Mouse (Mus musculus) layer of hippocampus, adult 18-20 months (tissue): ENCODE results near the gene Shank2. TPM values are rescaled to one million over a fixed set of nuclear protein-coding genes. Genes with fewer than 3 reads are reported as not detected.

Source experiments
- DNase-seq, 2 experiments: peaks; one replicate each; pipeline ENCODE4 v3.0.0; 2022; ENCODE audit warnings: low spot score in 2 of 2
- total RNA-seq, 2 experiments: library from RNA; stranded (reverse); gene quantifications; 2 replicates each; pipeline ENCODE4 v1.2.3; 2021

Shank2 gene
- total RNA-seq, 2 experiments from 2014 or later = 119 to 122 TPM

DNA sequence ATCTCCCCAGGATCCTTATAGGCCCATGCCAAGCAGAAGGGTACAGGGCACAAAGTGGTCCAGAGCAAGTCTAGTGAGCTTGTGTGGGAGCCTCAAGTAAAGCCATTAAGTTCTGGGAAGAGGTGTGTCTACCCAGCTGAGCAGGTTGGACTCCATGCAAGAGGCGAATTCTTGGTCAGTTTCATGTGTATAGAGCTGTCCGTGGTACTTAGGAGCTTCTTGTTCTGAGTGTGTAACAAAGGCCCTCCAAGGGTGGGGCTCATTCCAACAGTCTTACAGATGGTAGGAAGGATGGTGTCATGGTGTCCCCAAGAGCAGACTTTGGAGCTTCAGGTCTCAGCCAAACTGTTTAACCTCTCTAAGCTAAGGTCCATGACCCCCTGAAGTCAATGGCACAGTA, 158.3 kb downstream of the Shank2 start:
- no peak for DNase-seq

DNA sequence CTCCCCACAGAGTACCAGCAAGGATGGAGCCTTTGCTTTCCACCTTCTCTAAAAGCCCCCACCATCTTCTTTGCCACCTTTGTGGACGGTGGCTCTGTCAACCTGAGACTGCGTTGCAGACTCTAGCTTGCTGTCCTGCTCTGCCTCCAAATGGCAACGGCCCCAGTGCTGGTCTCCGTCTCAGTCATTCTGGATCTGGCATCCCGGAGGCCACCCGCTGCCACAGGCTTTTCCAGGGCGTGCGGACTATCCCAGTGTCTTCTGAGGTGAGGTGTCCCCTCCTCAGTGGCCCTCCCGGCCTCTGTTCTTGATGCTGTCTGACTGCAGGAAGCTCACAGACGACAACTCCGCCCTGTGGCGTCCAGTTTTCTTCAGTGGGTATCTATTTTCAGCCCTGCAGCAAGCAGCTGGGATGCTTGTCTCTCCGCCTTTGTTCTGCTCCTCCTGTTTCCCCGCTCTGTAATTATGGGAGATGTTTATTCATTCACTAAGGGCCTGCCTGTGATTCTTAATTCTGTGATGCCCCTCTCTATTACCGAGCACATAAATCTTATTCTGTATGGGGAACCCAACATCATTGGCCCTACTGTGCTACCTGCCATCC, 159.0 kb downstream of the Shank2 start:
- no peak for DNase-seq

DNA sequence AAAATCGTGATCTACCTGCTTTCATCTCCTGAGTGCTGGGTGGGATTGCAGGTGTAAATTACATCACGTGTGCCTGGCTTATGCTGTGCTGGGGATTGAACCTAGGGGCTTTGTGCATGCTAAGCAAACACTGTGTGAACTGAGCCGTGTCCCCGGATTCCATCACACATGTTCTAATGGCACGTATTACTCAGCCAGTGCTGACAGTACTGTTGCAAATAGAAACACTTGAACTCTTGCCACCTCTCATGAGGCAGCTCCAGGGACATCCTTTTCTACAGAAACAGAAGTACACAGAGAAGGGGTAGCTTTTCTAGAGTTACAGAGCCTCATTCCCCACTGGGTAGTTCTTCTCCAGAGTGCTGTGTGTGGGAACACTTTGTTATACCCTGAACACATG, 168.5 kb downstream of the Shank2 start:
- peak in 1 of 2 experiments; percentile 38 for DNase-seq

DNA sequence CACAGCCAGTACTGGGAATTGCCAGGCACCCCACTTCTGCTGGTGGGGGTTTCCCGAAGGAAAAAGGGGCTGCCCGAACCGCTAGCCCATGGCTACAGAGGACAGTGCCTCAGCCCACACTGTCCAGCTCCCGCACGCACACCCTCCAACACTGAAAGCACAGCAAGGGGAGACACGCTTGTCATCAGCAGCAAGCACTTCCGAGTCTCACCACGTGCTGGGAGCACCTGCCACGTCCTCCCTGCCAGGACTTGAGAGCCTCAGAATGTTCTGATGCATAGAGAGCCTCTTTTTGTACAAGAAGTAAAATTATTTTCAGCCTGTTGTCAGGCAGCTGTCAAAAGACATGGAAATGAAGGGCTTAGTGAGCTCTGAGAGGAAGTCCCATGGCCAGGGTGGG, 169.0 kb downstream of the Shank2 start:
- DNase-seq = peak in 1 of 2 experiments; percentile 68

DNA sequence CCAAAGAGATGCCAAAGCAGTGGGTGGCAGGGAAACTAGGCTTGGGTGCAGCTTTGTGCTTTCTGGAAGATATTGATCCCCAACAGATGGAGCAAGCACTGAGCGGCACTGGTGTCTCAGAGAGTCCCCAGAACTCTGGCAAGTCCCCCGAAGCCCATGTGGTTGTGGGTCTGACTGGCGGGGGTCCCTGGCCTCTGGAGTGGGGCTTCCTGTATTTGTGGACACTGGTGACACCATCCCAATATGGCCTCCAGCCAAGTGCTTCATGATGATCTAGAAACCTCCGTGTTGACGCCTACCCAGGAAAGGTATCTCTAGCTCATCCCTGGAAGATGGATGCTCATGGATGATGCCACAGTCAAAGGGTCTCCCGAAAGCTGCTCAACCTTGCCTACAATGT, 172.1 kb downstream of the Shank2 start:
- DNase-seq = peak in 1 of 2 experiments; percentile 31

DNA sequence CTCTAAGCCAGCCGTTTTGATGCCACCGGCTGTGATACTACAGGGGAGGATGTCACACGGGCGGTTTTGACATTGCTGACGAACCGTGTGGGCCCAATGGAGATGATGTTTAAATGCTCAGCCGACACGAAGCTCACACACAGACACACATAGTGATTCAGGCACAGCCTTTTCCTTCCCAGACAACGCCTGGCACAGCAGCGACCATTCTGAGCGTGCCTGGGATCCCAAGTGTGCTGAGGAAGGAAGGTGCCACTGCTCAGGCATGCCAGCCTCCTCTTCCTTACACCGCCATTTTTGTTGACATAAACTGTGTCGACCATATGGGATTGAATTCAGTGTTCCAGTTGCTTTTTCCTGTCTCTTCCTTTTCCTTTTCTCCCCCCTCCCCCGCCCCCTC, 172.6 kb downstream of the Shank2 start:
- DNase-seq = peak in 1 of 2 experiments; percentile 41

DNA sequence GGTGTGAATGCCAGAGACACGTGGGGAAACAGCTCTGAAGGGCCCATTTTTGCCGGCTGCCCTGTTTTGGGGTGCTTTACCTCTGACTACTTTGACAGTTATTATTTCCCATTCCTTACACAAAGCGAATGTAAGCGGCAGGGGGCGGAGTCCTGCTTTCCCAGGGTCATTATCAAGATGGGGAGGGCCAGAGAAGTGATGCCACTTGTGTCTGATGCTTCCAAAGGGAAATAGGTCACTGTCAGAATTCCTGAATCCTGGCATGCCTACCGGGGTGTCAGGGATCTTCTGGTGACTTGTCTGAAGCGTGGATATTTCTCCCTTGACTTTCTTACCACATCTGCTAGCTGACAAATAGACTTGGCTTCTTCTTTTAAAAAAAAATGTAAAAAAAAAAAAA, 173.3 kb downstream of the Shank2 start:
- peak in 1 of 2 experiments; percentile 24 for DNase-seq

DNA sequence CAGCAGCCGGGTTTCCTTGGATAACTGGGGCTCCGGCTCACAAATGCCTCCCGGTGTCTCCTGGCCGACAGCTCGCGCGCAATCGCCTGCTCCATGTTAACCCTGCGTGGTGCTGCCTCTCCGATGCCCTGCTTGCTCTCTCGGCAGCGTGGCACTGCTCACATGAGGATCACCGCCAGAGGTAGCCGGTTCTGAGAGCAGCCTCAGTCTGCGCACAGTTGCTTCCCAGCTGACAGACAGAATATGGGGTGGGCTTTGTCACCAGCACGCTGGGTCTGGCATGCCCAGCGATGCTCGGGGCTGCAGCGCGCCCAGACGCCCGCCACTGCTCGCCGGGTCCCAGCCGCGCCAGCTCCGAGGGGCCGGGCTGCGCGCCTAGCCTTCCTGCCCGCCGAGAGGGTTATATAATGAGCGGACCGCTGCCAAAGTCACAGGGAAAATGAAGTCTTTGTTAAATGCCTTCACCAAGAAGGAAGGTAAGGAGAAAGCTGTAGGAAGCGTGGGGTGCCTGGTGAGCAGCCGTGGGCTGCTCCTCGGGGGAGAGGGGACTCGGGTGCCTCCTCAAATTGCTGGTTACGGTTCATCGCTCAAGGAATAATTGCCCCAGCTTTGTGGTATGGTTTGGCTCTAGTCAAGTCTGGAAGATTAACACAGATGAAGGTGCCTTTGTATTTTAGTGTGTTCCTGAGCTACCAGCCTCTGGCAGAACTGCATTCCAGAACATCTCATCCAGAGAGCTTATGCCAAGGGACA, 173.9 kb downstream of the Shank2 start:
- peak; percentile 40 to 71 for DNase-seq

DNA sequence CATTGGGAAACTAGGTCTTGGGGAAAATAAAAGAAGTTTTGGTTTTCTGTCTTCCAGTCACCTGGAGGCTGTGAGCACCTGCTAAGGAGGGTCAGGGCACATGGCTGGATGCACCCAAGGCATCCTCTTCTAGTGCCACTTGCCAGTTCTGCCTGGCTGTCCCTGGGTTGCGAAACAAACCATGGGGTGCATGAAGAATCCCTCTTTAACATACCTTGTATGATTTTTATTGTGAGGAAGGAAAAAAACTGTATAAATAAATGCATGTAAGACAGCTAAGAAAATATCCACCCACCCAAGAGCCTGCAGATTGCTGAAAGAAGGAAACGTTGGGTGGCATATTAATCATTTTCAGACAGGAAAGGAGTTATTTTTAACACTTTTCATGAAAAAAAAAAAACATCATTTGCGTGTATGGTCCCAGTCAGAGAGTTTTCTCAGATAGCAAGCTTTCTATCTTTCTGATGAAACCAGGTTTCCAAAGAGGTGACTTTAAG, 174.6 kb downstream of the Shank2 start:
- DNase-seq = no peak

DNA sequence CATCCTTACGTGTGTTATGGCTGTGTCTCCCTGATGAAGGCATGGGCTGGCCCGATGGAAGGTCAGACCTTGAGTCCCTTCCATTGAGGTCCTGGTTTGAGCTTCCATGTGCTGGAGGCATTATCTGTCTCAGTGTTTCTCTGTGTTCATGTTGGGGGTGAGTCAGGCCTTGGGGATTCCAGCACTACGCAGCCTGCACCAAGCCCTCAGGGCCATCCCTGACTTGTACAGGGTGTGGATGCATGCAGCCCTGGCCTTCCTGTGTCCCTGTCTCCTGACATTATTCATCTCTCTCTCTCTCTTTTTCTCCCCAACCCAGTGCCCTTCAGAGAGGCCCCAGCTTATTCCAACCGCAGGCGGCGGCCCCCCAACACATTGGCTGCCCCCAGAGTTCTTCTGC, 177.7 kb downstream of the Shank2 start:
- no peak for DNase-seq

DNA sequence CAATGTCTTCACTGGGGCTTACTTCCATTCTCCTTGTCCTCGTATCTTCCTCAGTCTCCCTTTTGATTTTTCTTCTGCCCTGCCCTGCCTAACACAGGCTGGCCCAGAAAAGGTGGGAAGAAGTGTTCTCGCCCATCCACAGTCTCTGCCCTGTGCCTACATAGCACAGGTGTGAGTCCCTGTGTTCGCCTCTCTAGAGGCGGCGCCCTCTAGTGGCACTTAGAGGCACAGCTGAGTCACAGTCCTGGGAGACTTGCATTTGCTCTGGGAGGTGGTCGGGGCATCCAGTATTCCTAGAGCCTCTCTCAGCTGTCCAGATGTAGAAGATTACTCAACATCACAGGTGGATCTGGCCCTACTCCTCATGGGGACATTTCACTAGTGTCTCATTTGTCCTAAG, 179.2 kb downstream of the Shank2 start:
- DNase-seq = peak; percentile 52 to 67

DNA sequence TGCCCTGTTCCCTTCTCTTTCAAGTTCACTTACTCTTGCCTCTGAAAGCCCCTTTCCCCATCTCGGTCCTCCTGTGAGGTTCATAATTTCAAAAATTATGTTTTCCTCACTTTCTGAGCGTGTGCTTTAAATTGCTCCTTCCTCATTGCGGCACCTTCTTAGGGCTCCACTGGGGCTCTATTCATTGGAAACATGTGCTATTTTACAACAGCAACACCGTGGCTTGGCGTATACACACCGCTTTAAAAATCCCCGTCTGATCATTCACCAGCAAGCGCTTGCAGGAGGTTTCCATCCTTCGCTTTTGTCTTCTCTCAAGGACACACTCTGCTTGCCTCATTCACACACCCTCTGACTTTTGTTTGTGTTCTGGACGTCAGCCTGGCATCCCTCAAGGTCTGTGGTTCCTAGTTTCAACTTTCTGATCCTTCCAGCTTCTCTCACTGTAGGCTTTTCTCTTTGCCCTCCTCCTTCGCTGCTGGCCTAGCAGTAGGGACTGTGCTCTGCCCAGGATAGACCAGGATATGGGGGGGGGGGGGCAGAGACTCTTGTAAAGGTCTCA, 186.2 kb downstream of the Shank2 start:
- DNase-seq = no peak

DNA sequence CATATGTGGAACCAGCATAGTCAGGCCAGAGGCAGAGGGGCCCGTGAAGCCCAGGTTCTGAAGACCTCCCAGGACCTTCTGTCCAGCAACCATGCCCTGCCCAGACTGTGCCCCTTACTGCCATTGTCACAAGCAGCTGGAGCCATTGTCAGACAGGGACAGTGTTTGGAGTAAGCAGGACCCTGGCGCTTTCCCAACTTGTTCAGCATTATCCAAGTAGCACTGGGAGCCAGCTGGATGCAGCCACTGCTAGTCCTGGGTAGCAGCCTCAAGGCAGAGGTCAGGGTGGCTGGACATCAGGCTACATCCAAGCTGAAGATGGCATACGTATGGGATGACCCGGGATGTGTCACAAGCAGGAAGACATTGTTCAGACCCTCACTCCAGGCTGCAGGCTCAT, 187.7 kb downstream of the Shank2 start:
- DNase-seq = no peak

DNA sequence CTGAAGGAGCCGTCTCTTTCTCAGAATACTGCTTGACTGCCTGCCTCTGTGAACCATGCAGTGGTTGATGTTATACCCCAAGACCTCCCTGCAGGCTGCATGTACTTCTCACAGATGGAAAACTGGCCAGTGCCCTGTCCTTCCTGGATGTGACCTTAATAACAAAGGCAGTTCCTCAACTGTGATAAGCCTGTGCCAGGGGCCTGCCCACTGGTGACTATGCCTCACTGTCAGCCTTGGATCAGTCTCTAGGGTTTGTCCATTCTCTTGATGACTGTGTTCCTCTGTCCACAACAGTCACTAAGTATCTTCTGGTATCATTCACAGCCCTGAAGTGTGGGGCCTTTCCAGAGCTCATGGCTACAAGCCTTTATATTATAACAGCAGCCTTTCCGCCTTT, 196.8 kb downstream of the Shank2 start:
- no peak for DNase-seq

DNA sequence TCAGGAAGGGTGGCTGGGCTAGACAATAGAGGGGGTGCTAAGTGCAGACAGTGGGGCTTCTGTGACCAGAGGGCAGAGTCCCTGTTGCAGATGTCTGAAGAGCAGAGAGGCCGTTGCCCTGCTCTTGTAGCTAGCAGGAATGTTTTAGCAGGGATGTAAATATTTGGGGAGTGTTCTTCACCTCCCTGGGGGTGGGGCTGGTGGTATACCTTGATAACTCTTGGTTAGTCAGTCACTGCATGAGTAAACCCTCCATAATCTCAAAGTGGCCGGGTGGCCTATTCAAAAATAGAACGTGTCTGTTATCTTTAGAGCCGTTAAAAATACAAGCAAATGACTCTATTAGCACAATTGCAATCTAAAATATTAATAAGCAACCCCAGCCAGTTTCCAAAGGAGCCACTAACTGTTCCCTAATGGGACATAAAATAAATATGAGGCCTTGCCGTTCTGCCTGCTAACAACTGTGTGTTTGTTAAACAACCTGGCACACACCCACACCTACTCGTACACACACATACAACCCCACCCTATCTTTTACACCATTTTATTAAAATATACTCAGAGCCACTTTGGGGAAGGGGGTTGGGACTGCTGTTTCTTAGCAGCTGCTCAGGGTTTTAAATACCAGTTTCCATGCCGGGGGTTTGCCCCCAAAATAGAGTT, 200.4 kb downstream of the Shank2 start:
- no peak for DNase-seq

DNA sequence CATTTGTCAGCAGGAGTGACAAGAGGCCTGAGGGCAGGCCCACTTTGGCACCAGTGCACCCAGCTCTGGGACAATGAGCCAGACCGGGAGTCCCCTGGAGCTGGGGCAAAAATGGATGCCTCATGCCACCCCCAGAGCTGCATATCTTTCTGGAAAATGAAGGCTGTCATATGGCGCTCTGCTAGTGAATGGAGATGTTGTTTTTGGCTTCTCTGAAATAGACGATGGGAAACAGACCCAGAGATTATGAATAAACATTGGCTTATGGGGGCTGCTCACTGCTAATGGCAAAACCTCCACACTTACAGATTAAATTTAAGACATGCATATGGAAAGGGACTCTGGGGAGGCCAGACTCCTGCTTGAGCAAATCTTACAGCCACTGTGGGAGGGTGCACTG, 202.6 kb downstream of the Shank2 start:
- DNase-seq = peak in 1 of 2 experiments; percentile 66

DNA sequence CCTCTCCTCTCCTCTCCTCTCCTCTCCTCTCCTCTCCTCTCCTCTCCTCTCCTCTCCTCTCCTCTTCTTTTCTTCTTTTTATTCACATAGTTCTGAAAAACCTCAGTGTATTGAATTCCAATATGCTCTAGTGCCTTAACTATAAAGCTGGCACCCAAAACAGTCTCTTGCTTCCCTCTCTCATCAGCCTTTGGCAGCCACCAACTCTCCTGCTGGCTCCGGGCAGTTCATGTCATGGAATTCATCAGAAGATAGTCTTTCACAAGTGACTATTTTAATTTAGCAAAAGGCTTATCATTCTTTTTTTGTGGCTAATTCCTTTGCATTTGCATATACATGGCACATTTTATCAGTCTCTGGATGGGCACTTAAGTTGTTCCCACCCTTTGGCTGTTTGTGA, 203.4 kb downstream of the Shank2 start:
- DNase-seq = no peak

DNA sequence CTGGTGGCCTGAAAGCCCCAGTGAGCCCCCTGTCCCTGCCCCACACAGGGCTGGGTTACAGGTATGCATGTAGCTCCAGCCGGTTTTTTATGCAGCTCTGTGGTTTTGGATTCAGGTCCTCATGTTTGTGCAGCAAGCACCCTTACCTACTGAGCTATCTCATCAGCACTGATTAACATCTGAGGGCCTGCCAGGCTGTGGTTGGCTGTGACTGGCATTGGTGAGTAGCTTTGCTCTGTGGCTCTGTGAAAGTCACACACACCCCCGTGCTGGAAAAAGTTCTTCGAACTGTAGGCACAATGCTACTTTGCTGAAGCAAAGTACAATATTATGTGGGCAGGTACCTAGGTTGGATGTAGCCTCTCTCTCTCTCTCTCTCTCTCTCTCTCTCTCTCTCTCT, 204.1 kb downstream of the Shank2 start:
- peak in 1 of 2 experiments; percentile 19 for DNase-seq

DNA sequence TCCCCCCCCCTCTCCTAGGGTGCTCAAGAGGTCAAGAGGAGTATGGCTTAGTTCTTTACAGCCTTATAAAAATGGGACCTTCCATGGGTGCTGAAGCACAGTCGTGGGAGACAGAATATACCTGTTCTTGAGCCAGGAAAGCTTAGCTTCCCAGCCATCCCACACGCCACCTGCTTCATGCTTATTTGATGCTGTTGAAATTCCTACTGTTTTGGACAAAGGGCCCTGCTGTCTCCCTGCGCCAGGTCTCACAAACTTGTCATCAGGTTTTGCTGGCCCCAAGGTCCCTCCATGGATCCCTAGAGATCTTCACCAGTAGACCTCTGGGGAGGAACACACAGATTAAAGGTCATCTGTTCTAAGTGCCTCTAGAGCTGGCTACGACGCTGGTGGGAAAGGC, 204.5 kb downstream of the Shank2 start:
- DNase-seq = peak in 1 of 2 experiments; percentile 34

DNA sequence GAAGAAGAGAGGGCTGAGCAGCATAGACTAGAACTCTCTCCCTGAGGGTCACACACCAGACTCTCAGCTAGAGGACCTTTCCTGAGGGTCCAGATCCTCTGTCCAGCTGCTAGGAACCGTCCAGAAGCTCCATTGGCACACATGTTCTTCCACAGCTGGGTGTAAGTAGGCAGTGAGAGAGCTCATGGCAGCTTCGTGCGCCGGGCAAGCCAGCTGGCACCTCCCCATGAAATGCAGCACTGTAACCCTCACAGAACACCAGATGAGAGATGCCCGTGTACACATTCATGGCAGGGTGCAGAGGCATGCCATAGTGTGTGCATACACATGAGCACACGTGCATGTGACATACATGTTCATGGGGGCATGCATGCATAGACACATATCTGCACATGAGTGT, 205.4 kb downstream of the Shank2 start:
- no peak for DNase-seq

DNA sequence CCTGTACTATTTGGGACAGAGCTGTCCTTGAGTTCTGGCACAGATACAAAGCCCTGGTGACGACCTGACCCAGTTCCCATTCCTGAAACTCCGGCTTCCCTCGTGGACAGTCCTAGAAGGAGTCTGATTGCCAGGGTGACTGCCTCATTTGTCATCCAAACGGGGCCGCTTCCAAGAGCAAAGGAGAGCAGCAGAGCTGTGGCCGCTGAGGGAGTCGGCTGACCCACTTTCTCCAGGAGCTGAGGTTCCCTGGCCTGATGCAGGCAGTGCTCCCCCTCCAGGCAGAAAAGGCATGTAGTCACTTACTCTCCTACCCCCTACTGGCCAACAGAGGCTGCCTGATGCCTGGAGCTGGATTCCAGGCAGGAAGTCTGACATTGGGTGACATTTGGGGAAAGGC, 206.1 kb downstream of the Shank2 start:
- peak; percentile 54 to 72 for DNase-seq

DNA sequence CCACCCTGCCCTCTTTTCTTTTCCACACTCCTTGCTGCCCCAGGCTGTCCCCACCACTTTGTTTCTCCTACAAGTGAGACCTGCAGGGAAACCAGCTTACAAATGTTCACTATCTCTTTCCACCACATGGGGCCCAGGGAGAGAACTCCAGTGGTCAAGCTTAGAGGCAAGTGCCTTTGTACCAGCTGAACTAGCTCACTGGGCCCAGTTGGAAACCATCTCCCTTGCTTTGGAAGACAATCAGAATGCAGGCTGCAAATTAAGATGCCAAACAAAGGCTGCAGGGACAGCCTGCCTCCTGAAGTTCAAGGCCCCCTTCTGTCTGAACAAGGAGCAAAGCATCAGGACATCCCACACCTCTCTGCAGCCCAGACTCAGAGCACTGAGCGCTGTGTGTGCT, 206.9 kb downstream of the Shank2 start:
- no peak for DNase-seq
